8 mouse cellular contexts compared by ENCODE assay signal in genomic region chr1:152625651-152626050, GRCm38 (mm10).
A peak's percentile ranks its signal among the peaks of the same experiment; 100 is the strongest.
DNase-seq lines count a peak whose midpoint lies in the region; ATAC-seq and TF ChIP-seq lines count a peak whose summit lies in the region.

No protein-coding gene starts in this region.

- no peaks in the 10 kb centered on the region for H3K9me3 ChIP-seq in kidney, embryonic 14.5 days (ENCODE audit: control insufficient read depth, low read length)
- H3K9me3 ChIP-seq in embryonic facial prominence, embryonic 14.5 days (ENCODE audit: control insufficient read depth, low read length) = no peaks in the 10 kb centered on the region
- H3K9me3 ChIP-seq in intestine, embryonic 16.5 days (ENCODE audit: control insufficient read depth, low read length) = no peaks in the 10 kb centered on the region
- H3K9me3 ChIP-seq in midbrain, postnatal 0 days (ENCODE audit: low read length) = no peaks in the 10 kb centered on the region

- H3K27me3 ChIP-seq in kidney, embryonic 14.5 days (ENCODE audit: control insufficient read depth, insufficient read depth, low read length) = no peaks in the 10 kb centered on the region
- H3K27me3 ChIP-seq in embryonic facial prominence, embryonic 14.5 days (replicated peaks; ENCODE audit: control insufficient read depth, insufficient read depth, low read length) = no peaks in the 10 kb centered on the region
- no peaks in the 10 kb centered on the region for H3K27me3 ChIP-seq in intestine, embryonic 16.5 days (replicated peaks; ENCODE audit: control insufficient read depth, insufficient read depth, low read length)
- no peaks in the 10 kb centered on the region for H3K27me3 ChIP-seq in midbrain, postnatal 0 days (ENCODE audit: insufficient read depth, low read length)

- peaks cover under 1% of the 10 kb centered on the region; the same call in 1 of the 2 replicates for H3K36me3 ChIP-seq in kidney, embryonic 14.5 days (ENCODE audit: control insufficient read depth, insufficient read depth, low read length)
- H3K36me3 ChIP-seq in embryonic facial prominence, embryonic 14.5 days (ENCODE audit: control insufficient read depth, insufficient read depth, low read length) = peaks cover 9% of the 10 kb centered on the region
- no peaks in the 10 kb centered on the region for H3K36me3 ChIP-seq in intestine, embryonic 16.5 days (ENCODE audit: control insufficient read depth, insufficient read depth, low read length)
- no peaks in the 10 kb centered on the region for H3K36me3 ChIP-seq in midbrain, postnatal 0 days (ENCODE audit: insufficient read depth, low read length)

- peak overlapping the region; percentile 75 for H3K4me3 ChIP-seq in kidney, embryonic 14.5 days (ENCODE audit: low read length)
- H3K4me3 ChIP-seq in embryonic facial prominence, embryonic 14.5 days (ENCODE audit: low read depth, low read length) = peak overlapping the region; percentile 56
- H3K4me3 ChIP-seq in intestine, embryonic 16.5 days (ENCODE audit: low read length) = peak overlapping the region; percentile 73
- H3K4me3 ChIP-seq in midbrain, postnatal 0 days (ENCODE audit: low read depth, low read length) = peak overlapping the region; percentile 64; the same call in 1 of the 2 replicates

- DNase-seq in kidney, postnatal 36 days = no peak
- no peak for DNase-seq in embryonic facial prominence, embryonic 14.5 days (ENCODE audit: low spot score)
- no peak for DNase-seq in midbrain, postnatal 0 days (ENCODE audit: low spot score)
- no peak for DNase-seq in yolk sac, embryonic 10.5 days (ENCODE audit: low spot score)
- no peak for DNase-seq in cerebellum, adult 9-10 months

- peak overlapping the region; percentile 73; the same call in 1 of the 2 replicates for H3K9ac ChIP-seq in kidney, embryonic 14.5 days (ENCODE audit: low read depth, low read length)
- H3K9ac ChIP-seq in embryonic facial prominence, embryonic 14.5 days (ENCODE audit: low read depth, low read length) = peak overlapping the region; percentile 81
- peak overlapping the region; percentile 87; the same call in 1 of the 2 replicates for H3K9ac ChIP-seq in intestine, embryonic 16.5 days (ENCODE audit: low read depth, low read length)
- peak overlapping the region; percentile 64; the same call in 1 of the 2 replicates for H3K9ac ChIP-seq in midbrain, postnatal 0 days (replicated peaks; ENCODE audit: low read length, poor library complexity, severe bottlenecking)

- H3K27ac ChIP-seq in kidney, embryonic 14.5 days (ENCODE audit: low read depth, low read length) = peak overlapping the region; percentile 94; the same call in 1 of the 2 replicates
- H3K27ac ChIP-seq in embryonic facial prominence, embryonic 14.5 days (replicated peaks; ENCODE audit: low read depth, low read length) = no peak overlapping the region; the same call in 1 of the 2 replicates
- H3K27ac ChIP-seq in intestine, embryonic 16.5 days (ENCODE audit: low read length) = no peak overlapping the region
- no peak overlapping the region for H3K27ac ChIP-seq in midbrain, postnatal 0 days (ENCODE audit: low read depth, low read length)

- no peak for ATAC-seq in kidney, embryonic 14.5 days (ENCODE audit: low FRiP score, low TSS enrichment)
- ATAC-seq in embryonic facial prominence, embryonic 14.5 days (ENCODE audit: low read depth) = no peak
- ATAC-seq in intestine, embryonic 16.5 days = no peak
- ATAC-seq in midbrain, postnatal 0 days (ENCODE audit: low FRiP score) = no peak
- ATAC-seq in CD4-positive, CD25-positive, alpha-beta regulatory T cell, adult 4 months = no peak

- peaks cover 19% of the 10 kb centered on the region for H3K4me1 ChIP-seq in kidney, embryonic 14.5 days (ENCODE audit: control insufficient read depth, insufficient read depth, low read length)
- peaks cover 18% of the 10 kb centered on the region for H3K4me1 ChIP-seq in embryonic facial prominence, embryonic 14.5 days (ENCODE audit: control insufficient read depth, insufficient read depth, low read length)
- peaks cover 30% of the 10 kb centered on the region for H3K4me1 ChIP-seq in intestine, embryonic 16.5 days (ENCODE audit: control insufficient read depth, insufficient read depth, low read length)
- H3K4me1 ChIP-seq in midbrain, postnatal 0 days (ENCODE audit: insufficient read depth, low read length) = no peaks in the 10 kb centered on the region

- peak overlapping the region; percentile 73 for H3K4me2 ChIP-seq in kidney, embryonic 14.5 days (replicated peaks; ENCODE audit: low read depth, low read length)
- H3K4me2 ChIP-seq in embryonic facial prominence, embryonic 14.5 days (ENCODE audit: low read depth, low read length) = peak overlapping the region; percentile 70
- H3K4me2 ChIP-seq in intestine, embryonic 16.5 days (ENCODE audit: low read depth, low read length) = peak overlapping the region; percentile 79
- H3K4me2 ChIP-seq in midbrain, postnatal 0 days (ENCODE audit: low read depth, low read length, poor library complexity, severe bottlenecking) = peak overlapping the region; percentile 93

- no peak for TF ChIP-seq CTCF in midbrain, postnatal 0 days (IDR thresholded peaks at IDR 0.05)
